Mouse (Mus musculus) induced T-regulatory cell, adult 2 months (primary cell): Measurements from ENCODE around the gene Mphosph10.

Experiments used
- DNase-seq: peaks from one replicate; pipeline ENCODE4 v3.0.0-alpha.2; 2012; ENCODE audit warnings: low read depth

Mphosph10 gene

GRCm38 (mm10) chr7:64392122-64392818 lies at the start of gene Mphosph10, which contains the start of gene Mcee:
Gene Mphosph10, minus strand, starts transcription at chr7:64392268.
Gene Mcee, plus strand, starts transcription at chr7:64392607.
- peak; percentile 97 for DNase-seq

GRCm38 (mm10) chr7:64440519-64440918 lies 48.5 kb upstream of the Mphosph10 start:
- DNase-seq = no peak

- DNase-seq = no peak
These were observed 47.8 kb upstream of the Mphosph10 start for GRCm38 (mm10) chr7:64439595-64440518.

GRCm38 (mm10) chr7:64424861-64425260 lies 32.8 kb upstream of the Mphosph10 start:
- no peak for DNase-seq

GRCm38 (mm10) chr7:64403989-64404388 lies 11.9 kb upstream of the Mphosph10 start:
- no peak for DNase-seq

GRCm38 (mm10) chr7:64402452-64402851 lies 10.4 kb upstream of the Mphosph10 start:
- DNase-seq = no peak

- DNase-seq = no peak
These were observed 8.7 kb upstream of the Mphosph10 start for GRCm38 (mm10) chr7:64400725-64401124.

- DNase-seq = no peak
These were observed 717 bp upstream of the Mphosph10 start for GRCm38 (mm10) chr7:64392819-64393151.

GRCm38 (mm10) chr7:64391479-64391878 lies 589 bp downstream of the Mphosph10 start:
- DNase-seq = no peak

- peak; percentile 91 for DNase-seq
These were observed 18.1 kb downstream of the Mphosph10 start, which contains the start of gene Fan1 for GRCm38 (mm10) chr7:64373830-64374562. Gene Fan1, minus strand, starts transcription at chr7:64374095.

GRCm38 (mm10) chr7:64373147-64373829 lies 18.8 kb downstream of the Mphosph10 start:
- DNase-seq = peak; percentile 55

GRCm38 (mm10) chr7:64371940-64372878 lies 19.9 kb downstream of the Mphosph10 start:
- DNase-seq = no peak

GRCm38 (mm10) chr7:64369841-64370240 lies 22.2 kb downstream of the Mphosph10 start:
- DNase-seq = no peak

GRCm38 (mm10) chr7:64365863-64366262 lies 26.2 kb downstream of the Mphosph10 start:
- DNase-seq = no peak

GRCm38 (mm10) chr7:64360586-64360945 lies 31.5 kb downstream of the Mphosph10 start:
- DNase-seq = no peak

GRCm38 (mm10) chr7:64359943-64360585 lies 32.0 kb downstream of the Mphosph10 start:
- no peak for DNase-seq

GRCm38 (mm10) chr7:64358666-64359065 lies 33.4 kb downstream of the Mphosph10 start:
- DNase-seq = no peak

- no peak for DNase-seq
These were observed 34.7 kb downstream of the Mphosph10 start for GRCm38 (mm10) chr7:64357405-64357804.

- no peak for DNase-seq
These were observed 35.4 kb downstream of the Mphosph10 start for GRCm38 (mm10) chr7:64356661-64357060.

- DNase-seq = no peak
These were observed 37.9 kb downstream of the Mphosph10 start for GRCm38 (mm10) chr7:64354206-64354605.
